Mouse (Mus musculus): ENCODE measurements at regions not wholly inside any gene's neighbourhood (a gene's known extent, or its start where the extent isn't known, plus 50 kb on each side); places are given as distances from the start of the nearest gene placed in this dataset.
A peak's percentile ranks its signal among the peaks of the same experiment; 100 is the strongest.

DNA sequence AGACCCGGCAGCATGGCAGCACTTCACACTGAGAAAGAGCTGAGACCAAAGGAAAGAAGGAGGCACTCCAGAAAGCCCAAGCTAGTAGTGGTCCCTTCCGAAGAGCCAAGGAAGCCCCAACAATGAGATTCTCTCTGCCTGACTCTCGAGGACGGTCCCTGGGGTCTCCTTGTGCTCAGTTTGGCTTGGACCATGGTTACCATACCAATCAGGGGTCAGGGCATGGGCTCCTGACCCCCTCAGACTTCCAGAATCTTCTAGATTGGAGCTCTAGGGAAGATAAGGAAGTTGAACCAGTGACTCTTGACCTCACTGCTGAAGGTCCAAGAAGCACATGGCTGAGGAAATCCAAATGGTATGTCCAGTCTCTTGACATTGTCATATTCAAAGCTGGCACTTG lies 53.0 kb upstream of the Cplx2 start:
- DNase-seq (ENCODE audit: low read depth), result no peak

GRCm38 (mm10) chr13:54318601-54319000 lies 52.5 kb upstream of the Cplx2 start:
- no peak for DNase-seq (ENCODE audit: low read depth)

DNA sequence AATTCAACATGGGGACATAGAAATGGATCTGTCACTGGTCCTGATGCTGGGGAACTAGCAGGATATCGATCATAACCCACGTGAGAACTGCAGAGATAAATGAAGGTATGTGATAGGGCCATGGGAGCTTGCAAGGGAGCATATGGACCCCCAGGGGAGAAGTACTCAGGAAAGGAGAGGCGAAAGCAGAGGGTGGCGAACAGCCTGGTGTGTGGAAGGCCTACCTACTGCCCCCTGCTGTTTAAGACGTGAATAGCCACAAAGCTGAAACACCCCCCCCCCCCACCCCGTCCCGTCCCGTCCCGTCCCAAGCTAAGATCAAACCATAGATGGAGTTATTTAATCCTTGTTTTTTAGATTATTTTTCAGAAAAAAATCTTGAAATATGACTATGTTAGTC lies 50.9 kb upstream of the Cplx2 start:
- DNase-seq (ENCODE audit: low read depth), result no peak

DNA sequence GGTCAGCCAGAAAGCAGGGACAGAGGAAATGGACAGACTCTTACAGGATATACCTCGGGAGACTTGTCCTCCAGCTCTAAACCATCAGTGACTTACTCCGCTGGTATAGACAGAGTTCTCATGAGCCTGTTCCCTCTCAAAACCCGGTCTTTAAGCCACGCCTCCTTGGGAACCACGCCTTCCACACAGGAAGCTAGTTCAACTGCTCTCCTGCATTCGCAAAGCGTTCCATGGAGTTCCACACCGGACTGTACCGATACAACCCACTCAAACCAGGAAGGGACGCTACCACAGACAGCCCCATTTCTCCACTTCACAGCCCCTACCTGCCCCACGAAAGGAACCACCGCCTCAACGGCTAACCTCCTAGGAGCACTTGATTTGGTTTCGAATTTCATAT lies 50.1 kb upstream of the Cplx2 start:
- DNase-seq (ENCODE audit: low read depth), result peak; percentile 50

Measured in 416B (cell line).